Mouse (Mus musculus): ENCODE measurements around the gene Parp3. TPM values are rescaled to one million over a fixed set of nuclear protein-coding genes. Genes with fewer than 3 reads are reported as not detected.

The Parp3 gene
- polyA plus RNA-seq, 1 experiment from 2014 or later, result 21.5 TPM

GRCm38 (mm10) chr9:106420608-106421007 is 56.1 kb downstream of the Parp3 start:
- WGBS, result 8% methylated on average over 2 of the region's 2 CpGs
- H3K4me3 ChIP-seq (ENCODE audit: low read depth, low read length), result no peak overlapping the region
- H3K9ac ChIP-seq (replicated peaks; ENCODE audit: low read depth), result no peak overlapping the region
- H3K27me3 ChIP-seq (replicated peaks; ENCODE audit: insufficient read depth, low read length), result no peaks in the 10 kb centered on the region
- no peak for TF ChIP-seq EP300 (IDR thresholded peaks at IDR 0.05)
- no peak for TF ChIP-seq CTCF (IDR thresholded peaks at IDR 0.05)
- no peak for ATAC-seq
- no peak for DNase-seq (ENCODE audit: low spot score)
- peaks cover 13% of the 10 kb centered on the region; the same call in 1 of the 2 replicates for H3K4me1 ChIP-seq (ENCODE audit: insufficient read depth, low read depth, low read length)
- no peaks in the 10 kb centered on the region for H3K9me3 ChIP-seq (ENCODE audit: low read length)
- no peaks in the 10 kb centered on the region for H3K36me3 ChIP-seq (ENCODE audit: insufficient read depth, low read length)
- no peak overlapping the region for H3K27ac ChIP-seq (ENCODE audit: low read length)
- no peak overlapping the region for H3K4me2 ChIP-seq (replicated peaks; ENCODE audit: low read depth, low read length)

Other genes starting within 250 kb of the Parp3 start
- 292 and 310 TPM in 2 replicates for gene Alas1, start 228.3 kb downstream of the Parp3 start, polyA plus RNA-seq (2015; fragmentation: Nextera tagmentation; extraction: Ambion mirVana)
- gene Poc1a, start 195.9 kb downstream of the Parp3 start, polyA plus RNA-seq (2015; fragmentation: Nextera tagmentation; extraction: Ambion mirVana), result 9.7 and 9.9 TPM in 2 replicates
- gene Dusp7, start 108.3 kb downstream of the Parp3 start, polyA plus RNA-seq (2015; fragmentation: Nextera tagmentation; extraction: Ambion mirVana), result 25.7 and 27.8 TPM in 2 replicates
- 656 and 737 TPM in 2 replicates for gene Rpl29, start 47.5 kb downstream of the Parp3 start, polyA plus RNA-seq (2015; fragmentation: Nextera tagmentation; extraction: Ambion mirVana)
- gene Acy1, start 38.6 kb downstream of the Parp3 start, polyA plus RNA-seq (2015; fragmentation: Nextera tagmentation; extraction: Ambion mirVana), result 8.5 and 12.5 TPM in 2 replicates
- 31.1 and 36.8 TPM in 2 replicates for gene Abhd14b, start 29.5 kb downstream of the Parp3 start, polyA plus RNA-seq (2015; fragmentation: Nextera tagmentation; extraction: Ambion mirVana)
- 21.7 and 26.9 TPM in 2 replicates for gene Abhd14a, start 29.3 kb downstream of the Parp3 start, polyA plus RNA-seq (2015; fragmentation: Nextera tagmentation; extraction: Ambion mirVana)
- gene Pcbp4, start 23.7 kb downstream of the Parp3 start, polyA plus RNA-seq (2015; fragmentation: Nextera tagmentation; extraction: Ambion mirVana), result 29.4 and 30.6 TPM in 2 replicates
- gene Gpr62, start 11.0 kb downstream of the Parp3 start, polyA plus RNA-seq (2015; fragmentation: Nextera tagmentation; extraction: Ambion mirVana), result 0.13 and 0.20 TPM in 2 replicates
- 19.4 and 21.7 TPM in 2 replicates for gene Rrp9, start 986 bp downstream of the Parp3 start, polyA plus RNA-seq (2015; fragmentation: Nextera tagmentation; extraction: Ambion mirVana)
- not detected in 2 replicates for gene Iqcf1, start 23.0 kb upstream of the Parp3 start, polyA plus RNA-seq (2015; fragmentation: Nextera tagmentation; extraction: Ambion mirVana)
- gene Iqcf5, start 37.6 kb upstream of the Parp3 start, polyA plus RNA-seq (2015; fragmentation: Nextera tagmentation; extraction: Ambion mirVana), result not detected in 2 replicates
- not detected in 2 replicates for gene Iqcf3, start 84.7 kb upstream of the Parp3 start, polyA plus RNA-seq (2015; fragmentation: Nextera tagmentation; extraction: Ambion mirVana)
- gene Iqcf4, start 94.0 kb upstream of the Parp3 start, polyA plus RNA-seq (2015; fragmentation: Nextera tagmentation; extraction: Ambion mirVana), result not detected in 2 replicates
- gene Iqcf6, start 149.6 kb upstream of the Parp3 start, polyA plus RNA-seq (2015; fragmentation: Nextera tagmentation; extraction: Ambion mirVana), result not detected in 2 replicates
- gene Grm2, start 179.1 kb upstream of the Parp3 start, polyA plus RNA-seq (2015; fragmentation: Nextera tagmentation; extraction: Ambion mirVana), result not detected in 2 replicates
- gene Tex264, start 209.0 kb upstream of the Parp3 start, polyA plus RNA-seq (2015; fragmentation: Nextera tagmentation; extraction: Ambion mirVana), result 63.5 and 67.7 TPM in 2 replicates

Data from lung, postnatal 0 days (tissue).